Mouse (Mus musculus): ENCODE measurements around the gene Sh3tc1.

The Sh3tc1 gene

GRCm38 (mm10) chr5:35721933-35722332 lies 17.9 kb downstream of the Sh3tc1 start:
- 74% methylated on average over 2 of the region's 2 CpGs for WGBS

- WGBS, result 93% methylated on average over 1 of the region's 1 CpGs
Observed at GRCm38 (mm10) chr5:35719880-35720279, 19.9 kb downstream of the Sh3tc1 start.

GRCm38 (mm10) chr5:35718817-35719216 lies 21.0 kb downstream of the Sh3tc1 start:
- whole genome bisulfite sequencing, result 90% methylated on average over 11 of the region's 11 CpGs

GRCm38 (mm10) chr5:35717946-35718345 lies 21.8 kb downstream of the Sh3tc1 start:
- WGBS, result 62% methylated on average over 4 of the region's 4 CpGs

- 81% methylated on average over 5 of the region's 5 CpGs for WGBS
Observed at GRCm38 (mm10) chr5:35717455-35717854, 22.3 kb downstream of the Sh3tc1 start.

GRCm38 (mm10) chr5:35713649-35714354 lies 26.0 kb downstream of the Sh3tc1 start:
- WGBS, result 44% methylated on average over 13 of the region's 13 CpGs

- 88% methylated on average over 5 of the region's 5 CpGs for WGBS
Observed at GRCm38 (mm10) chr5:35712517-35712916, 27.3 kb downstream of the Sh3tc1 start.

GRCm38 (mm10) chr5:35710931-35711330 lies 28.9 kb downstream of the Sh3tc1 start:
- 78% methylated on average over 3 of the region's 3 CpGs for WGBS

GRCm38 (mm10) chr5:35710481-35710880 lies 29.3 kb downstream of the Sh3tc1 start:
- 82% methylated on average over 3 of the region's 3 CpGs for WGBS

- WGBS, result 92% methylated on average over 3 of the region's 3 CpGs
Observed at GRCm38 (mm10) chr5:35705411-35705810, 34.4 kb downstream of the Sh3tc1 start.

- 91% methylated on average over 4 of the region's 4 CpGs for WGBS
Observed at GRCm38 (mm10) chr5:35703814-35704213, 36.0 kb downstream of the Sh3tc1 start.

- WGBS, result 85% methylated on average over 8 of the region's 8 CpGs
Observed at GRCm38 (mm10) chr5:35703183-35703582, 36.6 kb downstream of the Sh3tc1 start.

GRCm38 (mm10) chr5:35702582-35703140 lies 37.1 kb downstream of the Sh3tc1 start:
- WGBS, result 87% methylated on average over 4 of the region's 4 CpGs

GRCm38 (mm10) chr5:35701042-35701441 lies 38.7 kb downstream of the Sh3tc1 start:
- WGBS, result 48% methylated on average over 6 of the region's 6 CpGs

GRCm38 (mm10) chr5:35695815-35696214 lies 44.0 kb downstream of the Sh3tc1 start:
- 48% methylated on average over 5 of the region's 5 CpGs for WGBS

- 76% methylated on average over 4 of the region's 4 CpGs for WGBS
Observed at GRCm38 (mm10) chr5:35693638-35694037, 46.1 kb downstream of the Sh3tc1 start.

GRCm38 (mm10) chr5:35691246-35691645 lies 48.5 kb downstream of the Sh3tc1 start:
- 68% methylated on average over 11 of the region's 11 CpGs for WGBS

GRCm38 (mm10) chr5:35690485-35691165 lies 49.2 kb downstream of the Sh3tc1 start:
- 72% methylated on average over 8 of the region's 8 CpGs for WGBS

- 81% methylated on average over 2 of the region's 2 CpGs for WGBS
Observed at GRCm38 (mm10) chr5:35688851-35689250, 50.9 kb downstream of the Sh3tc1 start.

GRCm38 (mm10) chr5:35687098-35687497 lies 52.7 kb downstream of the Sh3tc1 start:
- WGBS, result 84% methylated on average over 5 of the region's 5 CpGs

- 79% methylated on average over 4 of the region's 4 CpGs for whole genome bisulfite sequencing
Observed at GRCm38 (mm10) chr5:35686336-35686735, 53.5 kb downstream of the Sh3tc1 start.

- WGBS, result 79% methylated on average over 3 of the region's 3 CpGs
Observed at GRCm38 (mm10) chr5:35685079-35685478, 54.7 kb downstream of the Sh3tc1 start.

GRCm38 (mm10) chr5:35680958-35681357 lies 58.8 kb downstream of the Sh3tc1 start:
- WGBS, result 47% methylated on average over 2 of the region's 2 CpGs

Data from cerebral cortex, adult 2 months (tissue).